Mouse (Mus musculus): Measurements from ENCODE around the gene Zfp646.
"Not testable (repeated sequence)": the region's sequence is repeated elsewhere in the genome, so short reads cannot be mapped to it uniquely, and the experiment has no call there.

Zfp646 gene

DNA sequence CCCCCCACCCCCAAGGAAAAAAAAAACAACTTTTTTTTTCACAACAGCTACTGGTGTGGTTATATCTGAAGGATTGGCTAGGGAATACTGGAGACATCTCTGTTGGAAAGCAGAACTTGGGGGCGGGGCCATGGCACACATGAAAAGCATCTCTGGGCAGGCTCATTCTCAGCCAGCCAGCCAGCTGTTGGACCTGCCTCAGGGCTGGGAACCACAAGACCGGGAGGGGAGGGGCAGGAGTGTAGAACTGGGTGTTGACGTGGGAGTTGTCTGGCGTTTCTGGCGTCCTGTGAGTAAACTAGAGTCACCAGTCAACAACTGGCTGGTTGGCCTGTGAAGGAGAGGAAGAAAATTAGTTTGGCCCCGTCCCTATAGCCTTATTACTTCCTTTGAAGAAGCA lies 9.9 kb downstream of the Zfp646 start:
- peak; percentile 79 for DNase-seq

DNA sequence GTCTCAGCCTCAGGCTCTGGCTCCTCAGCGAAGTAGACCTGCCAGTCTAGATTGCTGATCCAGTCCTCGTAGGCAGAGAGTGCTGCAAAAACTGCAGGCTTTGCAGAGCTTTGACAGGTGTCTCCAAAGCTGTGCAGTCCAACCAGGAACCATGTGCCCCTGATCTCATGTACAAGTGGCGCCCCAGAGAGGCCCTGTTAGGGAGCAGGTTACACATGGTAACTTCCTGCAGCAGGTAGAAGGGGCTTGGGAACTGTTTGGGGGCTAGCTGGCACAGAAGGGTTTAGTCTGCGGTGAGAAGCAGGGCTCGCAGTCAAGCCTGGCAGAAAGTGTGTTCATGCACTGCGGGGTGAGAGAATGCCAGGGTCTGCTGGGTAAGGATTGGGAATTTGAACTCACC lies 10.5 kb downstream of the Zfp646 start:
- no peak for DNase-seq

DNA sequence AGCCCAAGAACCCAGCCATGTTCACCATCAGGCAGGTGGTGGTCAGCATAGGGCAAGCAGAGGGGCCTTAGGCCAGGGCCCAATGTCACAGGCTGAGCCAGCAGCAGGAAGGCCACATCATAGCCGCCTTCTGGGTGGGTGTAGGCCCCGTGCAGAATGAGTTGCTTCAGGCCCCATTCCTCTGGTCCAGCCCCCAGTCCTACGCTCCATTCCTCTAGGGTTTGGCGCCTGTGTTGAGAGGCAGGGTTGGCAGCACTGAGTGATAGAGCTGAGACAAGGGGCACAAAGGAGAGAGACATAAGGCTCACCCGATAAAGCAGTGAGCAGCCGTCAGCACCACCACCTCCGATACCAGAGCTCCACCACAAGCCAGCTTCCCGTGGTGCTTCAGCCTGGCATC lies 11.2 kb downstream of the Zfp646 start:
- no peak for DNase-seq

DNA sequence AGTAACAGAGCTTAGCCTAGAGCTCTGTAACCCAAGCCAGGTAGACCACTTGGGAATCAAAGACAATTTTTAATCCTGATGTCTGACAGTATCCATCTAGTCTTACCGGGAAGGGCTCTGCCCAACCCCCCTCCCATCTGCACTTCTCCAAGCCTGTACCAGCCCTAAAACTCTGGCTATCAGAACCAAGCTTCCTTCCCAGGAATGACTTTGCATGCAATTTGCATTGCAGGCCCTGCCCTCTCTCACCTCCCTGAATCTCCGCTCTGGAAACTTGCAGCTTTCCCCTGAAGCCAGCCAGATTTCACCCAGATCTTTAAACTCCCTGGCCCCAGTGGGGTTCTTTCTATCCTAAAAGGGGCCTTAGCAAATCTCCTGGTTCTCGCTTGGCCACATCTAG lies 11.8 kb downstream of the Zfp646 start:
- DNase-seq, result no peak

DNA sequence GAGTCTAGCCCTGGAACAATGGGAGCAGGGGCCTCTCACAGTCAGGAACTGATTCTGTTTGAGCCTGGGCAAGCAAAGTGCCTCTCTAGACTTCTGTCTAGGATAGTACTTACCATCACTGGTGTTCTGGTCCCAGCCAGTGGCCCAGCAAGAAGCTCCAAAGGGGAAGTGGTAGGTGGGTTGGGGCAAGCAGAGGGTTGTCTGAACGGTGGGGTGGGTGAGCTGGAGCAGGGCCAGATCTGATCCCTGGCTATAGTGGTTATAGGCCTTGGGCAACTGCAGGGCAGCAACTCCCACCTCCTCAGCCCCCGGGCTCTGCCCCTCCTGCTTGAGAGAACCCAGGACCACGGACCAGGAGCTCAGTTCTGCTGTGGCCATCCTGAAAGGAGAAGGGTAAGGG lies 12.8 kb downstream of the Zfp646 start:
- DNase-seq, result no peak

DNA sequence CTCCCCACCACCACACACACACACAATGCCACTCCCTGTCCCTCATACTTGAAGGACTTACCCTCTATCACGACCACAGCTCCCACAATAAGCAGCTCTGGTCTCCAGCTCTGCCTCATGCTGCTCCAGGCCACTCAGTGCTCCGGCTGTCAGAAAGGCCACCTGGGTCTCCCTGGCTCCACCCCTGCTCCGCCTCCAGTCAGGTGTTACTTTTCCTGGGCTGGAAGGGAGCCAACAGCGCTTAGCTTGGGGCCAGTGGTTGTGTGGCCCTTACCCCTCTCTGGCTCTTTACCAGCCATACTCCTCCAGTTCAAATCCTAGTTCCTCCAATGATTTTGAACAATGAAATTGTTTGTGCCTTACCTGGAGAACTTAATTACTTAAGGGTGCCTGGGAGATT lies 14.8 kb downstream of the Zfp646 start, which contains the start of gene Prss53:
Gene Prss53, minus strand, starts transcription at position 173 of the 400 bp plus-strand sequence.
- DNase-seq, result no peak

DNA sequence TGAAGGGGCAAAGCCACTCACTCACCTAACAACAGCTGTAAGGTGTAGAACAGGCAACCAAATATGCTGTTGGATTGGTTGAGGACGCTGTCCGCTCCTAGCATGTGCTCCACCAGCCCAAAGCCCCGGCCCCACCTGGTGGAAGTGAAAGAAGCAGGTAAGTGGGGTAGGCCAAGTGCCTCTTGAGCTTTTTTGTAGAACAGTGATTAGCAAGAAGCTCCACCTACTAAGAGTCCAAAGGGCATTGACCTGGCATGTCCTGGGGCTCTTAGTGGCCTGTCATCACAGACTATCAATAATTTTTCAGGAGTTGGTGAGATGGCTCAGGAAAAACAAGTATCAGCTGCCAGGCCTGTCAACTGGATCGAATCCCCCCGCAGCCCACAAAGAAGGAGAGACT lies 18.5 kb downstream of the Zfp646 start:
- DNase-seq, result no peak

DNA sequence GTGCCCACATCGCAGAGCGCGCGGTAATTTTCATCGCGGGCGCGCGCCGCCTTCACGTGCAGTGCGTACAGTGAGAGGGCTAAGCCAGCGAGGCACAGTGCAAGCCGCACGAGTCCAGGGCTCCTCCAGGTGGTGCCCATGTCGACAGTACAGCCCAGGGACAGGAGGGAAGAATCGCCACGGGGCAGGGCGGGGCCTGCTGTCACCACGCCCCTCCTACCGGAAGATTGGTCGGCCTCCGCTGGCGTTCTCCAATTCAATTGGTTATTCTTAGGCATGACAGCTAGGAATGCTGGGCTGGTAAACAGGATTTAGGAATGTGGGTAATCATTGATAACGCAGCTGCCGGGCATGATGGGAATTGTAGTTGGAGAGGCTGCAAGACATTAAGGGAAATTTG lies 19.4 kb downstream of the Zfp646 start, which contains the start of the genes Gm21974 and Vkorc1:
Gene Gm21974, minus strand, starts transcription at position 13 of the 400 bp plus-strand sequence.
Gene Vkorc1, minus strand, starts transcription at position 176 of the 400 bp plus-strand sequence.
- peak; percentile 96 for DNase-seq

DNA sequence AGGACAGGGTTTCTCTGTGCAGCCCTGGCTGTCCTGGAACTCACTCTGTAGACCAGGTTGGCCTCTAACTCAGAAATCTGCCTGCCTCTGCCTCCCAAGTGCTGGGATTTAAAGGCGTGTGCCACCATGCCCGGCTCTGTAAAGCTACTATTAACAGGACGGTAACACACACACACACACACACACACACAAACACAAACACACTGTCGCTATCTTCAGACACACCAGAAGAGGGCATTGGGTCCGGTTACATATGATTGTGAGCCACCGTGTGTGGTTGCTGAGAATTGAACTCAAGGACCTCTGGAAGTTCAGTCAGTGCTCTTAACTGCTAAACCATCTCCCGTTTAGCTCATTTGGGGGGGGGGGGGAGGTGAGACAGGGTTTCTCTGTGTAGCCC lies 19.9 kb downstream of the Zfp646 start:
- DNase-seq, result not testable (repeated sequence)

DNA sequence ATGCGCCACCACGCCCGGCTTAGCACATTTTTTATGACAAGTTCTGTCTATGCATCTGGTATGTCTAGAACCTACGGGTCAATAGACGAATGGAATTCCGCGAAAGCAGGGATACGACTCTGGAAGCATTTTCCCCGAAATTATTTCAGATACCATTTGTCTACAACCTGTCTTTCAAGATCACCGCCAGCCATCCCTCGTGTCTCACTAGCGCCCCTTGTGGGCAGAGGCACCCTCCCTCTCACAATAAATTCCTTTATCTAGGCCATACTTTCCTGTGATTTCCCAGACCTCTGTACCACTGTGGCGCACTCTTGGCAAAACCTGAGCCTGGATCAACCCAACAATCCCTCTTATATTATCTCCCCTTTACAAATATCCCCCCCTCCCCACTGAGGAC lies 20.4 kb downstream of the Zfp646 start:
- peak; percentile 59 for DNase-seq

DNA sequence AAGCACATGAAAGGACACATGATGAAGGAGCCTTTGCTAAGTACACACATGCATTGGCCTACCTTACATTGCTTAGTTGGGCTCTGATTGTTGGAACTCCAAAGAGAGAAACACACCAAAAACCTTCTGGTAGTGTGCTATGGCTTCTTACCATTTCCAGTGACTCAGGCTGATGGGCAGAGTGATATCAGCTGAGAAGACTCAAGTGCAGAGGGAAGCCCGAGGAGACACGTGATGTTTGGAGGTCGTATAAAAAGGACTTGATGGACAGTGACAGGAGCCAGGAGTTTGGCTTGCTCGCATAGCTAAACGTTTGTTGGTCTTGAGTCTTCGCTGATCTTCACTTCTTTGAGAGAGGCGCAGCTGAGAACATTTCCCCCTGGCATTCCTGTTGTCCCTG lies 21.5 kb downstream of the Zfp646 start:
- no peak for DNase-seq

DNA sequence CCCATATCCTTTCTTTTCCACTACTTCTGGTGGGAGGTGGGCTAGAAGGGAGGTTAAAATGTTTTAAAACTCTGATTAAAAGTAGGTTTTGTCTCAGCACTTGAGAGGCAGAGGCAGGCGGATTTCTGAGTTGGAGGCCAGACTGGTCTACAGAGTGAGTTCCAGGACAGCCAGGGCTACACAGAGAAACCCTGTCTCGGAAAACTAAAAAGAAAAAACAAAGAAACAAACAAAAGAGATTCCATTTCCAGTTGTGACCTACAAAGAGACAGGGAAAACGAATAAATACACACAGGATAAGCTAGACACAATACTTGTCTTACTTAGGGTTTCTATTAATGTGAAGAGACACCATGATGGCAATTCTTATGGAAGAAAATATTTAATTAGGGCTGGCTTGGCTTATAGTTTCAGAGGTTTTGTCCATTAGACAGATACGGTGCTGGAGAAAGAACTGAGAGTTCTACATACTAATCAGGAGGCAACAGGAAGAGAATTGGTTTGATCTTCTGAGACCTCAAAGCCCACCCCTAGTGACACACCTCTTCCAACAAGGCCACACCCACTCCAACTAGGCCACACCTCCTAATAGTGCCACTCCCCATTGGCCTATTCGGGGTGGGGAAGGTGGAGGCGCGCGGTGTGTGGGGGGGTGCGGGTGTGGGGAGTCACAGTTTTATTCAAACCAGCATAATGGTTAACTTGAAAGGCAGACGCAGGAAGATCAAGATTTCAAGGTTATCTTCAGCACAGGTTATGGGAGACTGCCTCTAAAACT lies 22.3 kb downstream of the Zfp646 start:
- DNase-seq, result no peak

DNA sequence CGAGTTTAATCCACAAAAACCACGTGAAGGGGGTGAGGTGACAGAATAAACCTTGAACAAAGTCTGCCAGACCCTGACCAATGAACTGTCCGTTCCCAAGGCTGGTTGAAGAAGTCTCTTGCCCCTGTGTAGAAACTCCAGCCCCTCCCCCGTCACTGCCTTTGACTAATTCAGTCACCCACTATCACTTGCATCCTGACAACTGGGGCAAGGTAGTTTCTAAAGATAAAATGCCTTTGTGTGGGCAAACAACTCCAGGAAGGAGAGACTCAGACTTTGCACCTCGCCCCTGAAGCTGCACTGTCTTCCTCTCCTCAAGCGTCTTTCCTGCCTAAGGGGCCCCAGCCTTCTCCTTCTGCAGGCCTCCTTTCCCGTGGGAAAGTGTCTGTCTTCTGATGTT lies 24.0 kb downstream of the Zfp646 start:
- no peak for DNase-seq

DNA sequence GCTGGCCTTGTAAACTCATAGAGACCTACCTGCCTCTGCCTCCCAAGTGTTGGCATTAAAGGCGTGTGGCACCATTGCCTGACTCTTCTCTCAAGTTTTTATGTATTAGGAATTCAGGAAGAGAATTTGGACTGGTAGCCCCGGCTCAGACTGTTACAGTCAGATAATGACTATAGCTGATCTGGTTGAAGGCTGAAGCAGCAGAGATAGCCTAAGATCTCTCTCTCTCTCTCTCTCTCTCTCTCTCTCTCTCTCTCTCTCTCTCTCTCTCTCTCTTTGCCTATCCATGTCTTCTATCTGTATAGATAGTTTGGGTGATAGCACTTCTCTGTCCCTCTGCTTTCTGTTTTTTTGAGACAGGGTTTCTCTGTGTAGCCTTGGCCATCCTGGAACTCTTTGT lies 25.8 kb downstream of the Zfp646 start:
- no peak for DNase-seq

DNA sequence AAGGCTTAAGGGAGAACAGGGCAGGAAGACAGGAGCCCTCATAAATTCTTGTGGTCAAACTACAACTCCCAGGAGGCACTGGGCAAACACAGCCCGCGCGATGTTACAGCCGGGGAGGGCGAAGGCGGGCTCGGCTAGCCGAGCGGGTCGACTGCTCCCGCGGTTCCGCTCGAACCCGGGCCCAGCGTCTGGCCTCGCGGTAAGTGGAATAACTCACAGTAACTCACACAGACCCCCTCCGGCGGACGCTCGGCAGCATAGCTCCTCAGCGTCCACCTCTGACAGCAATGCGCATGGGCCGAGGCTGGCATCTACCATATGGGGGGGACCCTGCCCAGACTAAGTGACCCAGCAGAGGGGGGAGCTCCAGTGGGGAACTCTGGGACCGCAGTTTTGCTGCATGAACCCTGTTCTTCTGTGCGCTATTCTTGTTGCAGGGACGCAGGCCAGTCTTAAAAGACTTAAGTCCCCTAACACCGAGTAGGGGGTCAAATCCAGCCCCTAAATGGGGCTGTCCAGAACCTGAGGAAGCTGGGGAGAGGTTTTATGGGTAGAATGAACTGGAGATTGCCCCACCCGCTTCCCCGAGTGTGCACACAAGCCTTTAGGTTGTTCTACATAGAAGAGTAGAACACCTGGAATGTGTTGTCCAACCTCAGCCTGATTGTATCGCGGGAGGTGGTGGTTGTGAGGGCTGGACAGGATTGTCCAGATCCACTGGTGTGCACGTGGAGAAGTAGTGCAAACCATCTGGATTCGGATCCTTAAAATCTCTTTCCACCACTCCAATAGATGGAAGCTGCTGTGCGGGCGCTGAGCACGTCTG lies 28.2 kb downstream of the Zfp646 start, which contains the start of gene Bckdk:
Gene Bckdk, plus strand, starts transcription at position 112 of the 826 bp plus-strand sequence.
- DNase-seq, result peak; percentile 83

DNA sequence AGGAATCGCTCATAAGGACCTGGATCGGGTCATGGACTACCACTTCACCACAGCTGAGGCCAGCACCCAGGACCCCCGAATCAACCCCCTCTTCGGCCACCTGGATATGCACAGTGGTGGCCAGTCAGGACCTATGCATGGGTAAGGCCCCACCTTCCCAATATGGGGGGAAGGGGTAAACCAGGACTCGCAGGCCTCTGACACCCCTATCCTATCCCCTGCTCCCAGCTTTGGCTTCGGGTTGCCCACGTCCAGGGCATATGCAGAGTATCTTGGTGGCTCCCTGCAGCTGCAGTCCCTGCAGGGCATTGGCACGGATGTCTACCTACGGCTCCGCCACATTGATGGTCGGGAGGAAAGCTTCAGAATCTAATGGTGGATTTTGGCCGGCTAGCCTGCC lies 31.9 kb downstream of the Zfp646 start:
- no peak for DNase-seq

DNA sequence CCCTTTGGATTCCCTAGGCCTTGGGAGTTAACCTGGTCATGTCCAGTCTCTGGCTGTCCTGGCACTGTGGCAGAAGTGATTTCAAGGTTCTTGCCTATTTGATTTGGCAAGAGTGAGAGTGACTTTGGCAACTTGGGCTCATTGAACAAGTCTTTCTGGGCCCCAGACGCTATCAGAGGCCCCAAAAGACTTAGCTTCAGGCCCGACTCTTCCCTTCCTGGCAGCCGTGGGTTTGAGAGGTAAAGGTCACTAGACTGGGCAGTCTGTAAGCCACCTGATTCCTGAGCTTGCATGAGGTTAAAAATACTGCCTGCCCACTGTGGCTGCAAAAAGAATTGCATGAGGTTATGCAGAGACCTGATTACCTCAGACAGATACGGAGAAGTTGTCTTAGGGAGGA lies 32.6 kb downstream of the Zfp646 start:
- DNase-seq, result no peak

DNA sequence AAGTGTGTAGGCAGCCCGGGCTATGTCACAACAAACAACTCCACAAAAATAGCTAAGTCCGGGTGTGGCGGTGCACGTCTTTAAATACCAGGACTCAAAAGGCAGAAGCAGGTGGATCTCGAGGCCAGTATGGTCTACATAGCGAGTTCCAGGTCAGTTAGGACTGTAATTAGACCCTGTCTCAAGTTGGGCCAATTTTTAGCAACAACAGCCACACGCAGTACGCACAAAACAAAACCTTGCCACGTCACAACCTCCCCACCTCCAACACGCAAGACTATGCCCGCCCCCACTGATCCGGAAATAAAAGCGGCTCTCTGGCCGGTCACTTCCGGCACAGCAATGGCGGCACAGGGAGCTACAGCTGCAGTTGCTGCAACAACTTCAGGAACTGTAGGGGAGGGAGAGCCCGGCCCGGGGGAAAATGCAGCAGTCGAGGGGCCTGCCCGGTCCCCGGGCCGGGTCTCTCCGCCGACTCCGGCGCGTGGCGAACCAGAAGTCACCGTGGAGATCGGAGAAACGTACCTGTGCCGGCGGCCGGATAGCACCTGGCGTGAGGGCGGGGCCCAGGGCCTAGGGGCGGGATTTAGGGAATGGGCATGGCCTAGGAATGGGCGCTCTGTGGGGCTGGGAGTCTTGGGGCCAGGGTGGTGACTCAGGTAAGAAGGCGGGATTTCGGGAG lies 36.3 kb downstream of the Zfp646 start, which contains the start of gene Kat8:
Gene Kat8, plus strand, starts transcription at position 327 of the 682 bp plus-strand sequence.
- peak; percentile 90 for DNase-seq

DNA sequence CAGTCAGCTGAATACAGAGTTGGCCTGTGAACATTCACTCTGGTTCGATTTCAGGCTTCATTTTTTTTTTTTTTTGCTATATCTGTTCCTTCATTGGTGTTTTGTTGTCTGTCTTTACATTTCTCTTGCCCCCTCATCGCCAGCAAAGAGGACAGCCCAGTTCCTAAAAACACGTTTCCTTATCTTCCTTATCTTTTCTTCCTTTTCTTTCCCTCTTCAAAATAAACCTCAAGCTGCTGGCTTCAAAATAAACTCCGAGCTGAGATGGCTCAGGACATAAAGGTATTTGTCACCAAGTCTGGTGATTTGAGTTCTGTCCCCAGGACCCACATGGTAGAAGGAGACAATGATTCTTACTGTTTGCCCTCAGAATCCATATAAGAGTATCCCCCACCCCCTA lies 36.9 kb downstream of the Zfp646 start:
- no peak for DNase-seq

DNA sequence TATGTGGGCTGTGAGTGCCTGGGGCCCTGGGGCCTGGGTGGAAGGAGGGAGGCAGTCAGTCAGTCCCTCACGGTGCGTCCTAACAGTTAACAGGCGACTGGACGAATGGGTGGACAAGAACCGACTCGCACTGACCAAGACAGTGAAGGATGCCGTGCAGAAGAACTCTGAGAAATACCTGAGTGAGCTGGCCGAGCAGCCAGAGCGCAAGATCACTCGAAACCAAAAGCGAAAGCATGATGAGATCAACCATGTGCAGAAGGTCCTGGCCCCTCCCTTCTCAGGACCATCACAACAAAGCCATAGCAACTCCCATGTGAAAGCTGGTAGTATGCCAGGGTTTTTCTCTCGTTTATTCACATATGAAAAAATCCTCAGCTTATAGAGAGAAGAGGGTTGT lies 39.3 kb downstream of the Zfp646 start:
- DNase-seq, result no peak

DNA sequence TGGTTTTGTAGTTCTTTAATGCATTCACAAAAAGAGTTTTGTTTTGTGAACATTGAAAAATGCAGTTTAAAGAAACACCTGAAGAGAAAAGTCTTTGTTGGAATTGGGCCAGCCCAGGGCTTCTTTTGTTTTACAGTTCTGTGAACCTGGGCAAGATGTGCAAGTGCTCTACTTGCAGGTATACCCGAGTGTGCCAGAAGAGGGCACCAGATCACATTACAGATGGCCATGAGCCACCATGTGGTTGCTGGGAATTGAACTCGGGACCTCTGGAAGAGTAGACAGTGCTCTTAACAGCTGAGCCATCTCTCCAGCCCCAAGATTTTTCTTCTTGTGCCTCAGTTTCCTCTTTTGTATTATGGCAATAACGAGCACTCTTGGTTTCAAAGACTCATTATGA lies 42.2 kb downstream of the Zfp646 start:
- DNase-seq, result no peak

DNA sequence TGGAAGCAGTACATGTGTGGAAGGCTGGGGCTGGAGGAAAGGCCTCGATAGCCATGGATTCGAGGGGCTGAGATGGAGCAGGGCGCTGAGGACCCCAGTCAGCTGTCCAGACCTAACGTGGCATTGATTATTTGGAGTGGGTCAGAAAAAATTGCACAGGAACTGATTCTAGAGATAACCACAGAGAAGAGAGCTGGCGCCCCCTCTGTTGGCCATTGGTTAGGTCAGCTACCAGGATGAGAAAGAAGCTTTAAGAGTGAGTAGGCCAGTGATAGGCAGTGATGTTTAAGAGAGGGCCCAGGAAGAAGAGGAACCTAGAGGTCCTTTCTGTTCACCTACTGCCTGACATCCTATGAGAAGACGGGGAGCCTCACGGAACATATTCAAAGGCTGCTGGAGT lies 43.3 kb downstream of the Zfp646 start:
- no peak for DNase-seq

DNA sequence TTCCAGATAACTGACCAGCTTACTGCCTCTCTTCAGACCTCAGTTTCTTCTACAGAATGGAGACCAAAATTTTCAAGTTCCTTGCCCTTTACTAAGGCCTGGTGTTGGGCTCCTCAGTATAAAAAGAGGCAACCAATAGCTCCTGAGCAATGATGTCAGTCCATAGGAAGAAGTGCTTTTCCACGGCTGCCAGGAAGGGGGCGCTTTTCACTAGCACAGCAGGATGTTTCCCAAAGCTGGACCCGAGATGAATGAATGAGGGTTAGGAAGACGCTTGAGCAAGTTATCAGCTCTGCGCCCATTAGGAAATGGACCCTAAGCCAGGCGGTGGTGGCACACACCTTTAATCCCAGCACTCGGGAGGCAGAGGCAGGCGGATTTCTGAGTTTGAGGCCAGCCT lies 45.5 kb downstream of the Zfp646 start:
- DNase-seq, result no peak
